Mouse (Mus musculus) CH12.LX (cell line): Measurements from ENCODE around the gene Gm17334.

Experiments
- CTCF ChIP-seq, 2 experiments: IDR thresholded peaks in 1 of 2; conservative IDR thresholded peaks in 1 of 2; 2 replicates each; pipeline ENCODE4 v1.5.1; 2011 to 2012; ENCODE audit warnings: low read depth in 2 of 2, low read length in 2 of 2, improper control_type of control experiment in 1 of 2, inconsistent platforms in 1 of 2, mild to moderate bottlenecking in 1 of 2, moderate library complexity in 1 of 2
- EP300 ChIP-seq: IDR thresholded peaks from 2 replicates; pipeline ENCODE4 v1.6.1; 2011; ENCODE audit warnings: low read length, improper control_type of control experiment
- HCFC1 ChIP-seq: IDR thresholded peaks from 2 replicates; pipeline ENCODE4 v1.6.1; 2012; ENCODE audit warnings: low read depth, mild to moderate bottlenecking, inconsistent platforms, low read length, improper control_type of control experiment
- JUN ChIP-seq: IDR thresholded peaks from 2 replicates; pipeline ENCODE4 v1.6.1; 2011; ENCODE audit warnings: low read depth, mild to moderate bottlenecking, low read length, improper control_type of control experiment, moderate library complexity; ENCODE audit not compliant: insufficient read depth
- JUND ChIP-seq: conservative IDR thresholded peaks from 2 replicates; pipeline ENCODE4 v1.6.1; 2011; ENCODE audit warnings: low read depth, low read length, improper control_type of control experiment
- MAFK ChIP-seq: IDR thresholded peaks from 2 replicates; pipeline ENCODE4 v1.6.1; 2011; ENCODE audit warnings: low read length, improper control_type of control experiment; ENCODE audit not compliant: insufficient replicate concordance
- MAX ChIP-seq: IDR thresholded peaks from 2 replicates; pipeline ENCODE4 v1.6.1; 2011; ENCODE audit warnings: low read length, improper control_type of control experiment
- POLR2A ChIP-seq: IDR thresholded peaks from 2 replicates; pipeline ENCODE4 v1.6.1; 2011; ENCODE audit warnings: low read depth, mild to moderate bottlenecking, improper control_type of control experiment, low read length
- UBTF ChIP-seq: IDR thresholded peaks from 2 replicates; pipeline ENCODE4 v1.6.1; 2012; ENCODE audit warnings: low read depth, mild to moderate bottlenecking, inconsistent platforms, low read length, improper control_type of control experiment, moderate library complexity
- USF1 ChIP-seq: IDR thresholded peaks from 2 replicates; pipeline ENCODE4 v1.6.1; 2014; ENCODE audit warnings: low read depth, mild to moderate bottlenecking, inconsistent platforms, low read length, improper control_type of control experiment
- ZC3H11A ChIP-seq: IDR thresholded peaks from 2 replicates; pipeline ENCODE4 v1.6.1; 2012; ENCODE audit warnings: low read depth, mild to moderate bottlenecking, inconsistent platforms, low read length, improper control_type of control experiment
- ZKSCAN1 ChIP-seq: IDR thresholded peaks from 2 replicates; pipeline ENCODE4 v1.6.1; 2012; ENCODE audit warnings: low read depth, inconsistent platforms, low read length, improper control_type of control experiment, borderline replicate concordance
- ZNF384 ChIP-seq: IDR thresholded peaks from 2 replicates; pipeline ENCODE4 v1.6.1; 2012; ENCODE audit warnings: low read depth, low read length, improper control_type of control experiment, inconsistent platforms

DNA sequence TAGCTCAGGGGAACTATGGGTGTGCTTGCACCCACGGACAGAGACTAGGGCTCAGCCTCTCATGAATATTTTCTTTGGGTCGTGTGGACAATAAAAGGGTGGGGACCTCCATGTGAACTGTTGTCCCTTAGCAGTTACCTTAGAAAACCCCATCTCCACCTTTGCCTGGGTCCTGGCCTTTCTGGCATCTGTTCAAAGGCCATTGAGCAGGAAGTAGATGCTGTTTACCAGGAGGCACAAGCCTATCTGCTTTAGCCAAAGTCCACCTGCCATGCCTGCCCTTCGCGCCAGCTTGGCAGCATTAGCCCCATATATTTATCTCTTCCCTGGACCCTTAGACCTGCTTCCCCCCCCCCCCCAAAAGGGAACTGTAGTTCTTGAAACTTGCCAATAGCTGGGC lies 15.4 kb downstream of the Gm17334 start:
- no peak for TF ChIP-seq CTCF (conservative IDR thresholded peaks at IDR 0.05 in 1 of 2, IDR thresholded peaks at IDR 0.05 in 1 of 2; ENCODE audit: low read depth in 2 of 2, low read length in 2 of 2)
- no peak for TF ChIP-seq JUND
- no peak for TF ChIP-seq UBTF
- no peak for TF ChIP-seq MAX
- no peak for TF ChIP-seq ZKSCAN1
- no peak for TF ChIP-seq USF1
- no peak for TF ChIP-seq HCFC1
- TF ChIP-seq JUN, result no peak
- no peak for TF ChIP-seq POLR2A
- TF ChIP-seq MAFK, result no peak
- TF ChIP-seq ZC3H11A, result no peak
- no peak for TF ChIP-seq ZNF384
- TF ChIP-seq EP300, result no peak
